Mouse (Mus musculus): Measurements from ENCODE around the gene A930004D18Rik.

Gene A930004D18Rik

DNA sequence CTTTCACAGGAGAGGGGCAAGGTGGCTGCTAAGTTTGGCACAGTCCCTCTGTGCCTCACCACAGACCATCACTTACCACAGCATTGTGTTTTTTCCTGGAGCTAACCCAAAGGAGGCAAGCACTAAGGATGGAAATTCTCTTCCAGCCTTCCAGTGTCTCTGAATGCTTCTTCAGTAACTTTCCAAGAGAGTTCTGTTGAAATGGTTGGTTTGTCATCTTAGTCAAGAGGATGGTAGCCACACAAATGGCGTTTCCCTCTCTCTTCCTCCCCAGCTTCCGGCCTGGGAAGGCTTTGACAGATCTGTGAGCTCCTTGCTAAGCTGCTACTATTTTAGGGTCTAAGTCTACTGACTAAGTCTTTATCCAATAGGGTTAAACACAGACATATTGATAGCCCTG, at the start of gene A930004D18Rik:
TSS of gene A930004D18Rik (minus strand) at position 247 of the 400 bp plus-strand sequence.
- DNase-seq: no peak

DNA sequence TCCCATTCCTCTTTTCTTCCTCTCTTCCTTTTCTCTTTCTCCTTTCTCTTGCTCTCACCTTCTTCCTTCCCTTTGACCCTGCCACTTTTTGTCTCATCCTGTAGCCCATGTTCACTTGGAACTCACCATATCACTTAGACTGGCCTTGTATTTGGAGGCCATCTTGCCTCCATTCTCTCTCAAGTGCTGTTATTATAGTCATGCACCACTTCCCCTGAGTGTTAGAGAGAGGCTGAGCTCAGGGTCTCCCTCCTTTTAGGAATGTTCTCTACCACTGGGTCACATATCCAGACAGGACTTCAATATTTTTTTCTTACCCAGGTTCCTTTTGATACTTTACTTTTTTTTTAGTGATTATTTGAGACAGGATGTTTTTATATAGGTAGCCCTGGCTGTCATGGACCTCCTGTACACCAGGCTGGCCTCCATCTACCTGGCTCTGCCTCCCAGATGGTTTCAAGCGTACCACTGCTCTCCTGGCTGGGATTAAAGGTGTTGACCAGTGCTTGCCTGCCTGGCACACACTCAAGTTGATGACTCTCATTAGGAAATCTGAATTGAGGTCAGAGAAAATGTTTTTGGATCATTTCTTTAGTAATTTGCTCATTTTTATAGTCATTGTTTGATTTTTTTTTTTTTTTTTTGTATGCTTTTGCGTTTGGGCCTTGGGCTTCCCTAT, 42.8 kb upstream of the A930004D18Rik start:
- no peak for DNase-seq

DNA sequence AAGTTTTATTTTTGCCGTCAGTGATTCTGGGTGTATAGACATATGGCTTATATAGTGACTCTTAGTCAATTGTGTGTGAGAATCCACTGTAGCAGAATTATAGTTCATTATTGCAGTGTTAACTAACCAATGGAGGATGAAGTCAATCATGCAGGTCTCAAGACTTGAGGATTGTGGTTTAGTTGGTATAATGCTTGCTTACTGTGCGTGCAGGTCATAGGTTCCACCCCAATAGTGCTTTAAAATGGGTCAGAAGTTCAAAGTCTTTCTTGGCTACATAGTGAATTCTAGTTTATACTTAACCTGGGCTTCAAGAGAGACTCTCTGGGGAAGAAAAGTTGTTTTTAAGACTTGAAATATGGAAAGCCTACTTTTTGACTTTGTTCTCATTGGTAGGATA, 34.4 kb upstream of the A930004D18Rik start:
- no peak for DNase-seq

DNA sequence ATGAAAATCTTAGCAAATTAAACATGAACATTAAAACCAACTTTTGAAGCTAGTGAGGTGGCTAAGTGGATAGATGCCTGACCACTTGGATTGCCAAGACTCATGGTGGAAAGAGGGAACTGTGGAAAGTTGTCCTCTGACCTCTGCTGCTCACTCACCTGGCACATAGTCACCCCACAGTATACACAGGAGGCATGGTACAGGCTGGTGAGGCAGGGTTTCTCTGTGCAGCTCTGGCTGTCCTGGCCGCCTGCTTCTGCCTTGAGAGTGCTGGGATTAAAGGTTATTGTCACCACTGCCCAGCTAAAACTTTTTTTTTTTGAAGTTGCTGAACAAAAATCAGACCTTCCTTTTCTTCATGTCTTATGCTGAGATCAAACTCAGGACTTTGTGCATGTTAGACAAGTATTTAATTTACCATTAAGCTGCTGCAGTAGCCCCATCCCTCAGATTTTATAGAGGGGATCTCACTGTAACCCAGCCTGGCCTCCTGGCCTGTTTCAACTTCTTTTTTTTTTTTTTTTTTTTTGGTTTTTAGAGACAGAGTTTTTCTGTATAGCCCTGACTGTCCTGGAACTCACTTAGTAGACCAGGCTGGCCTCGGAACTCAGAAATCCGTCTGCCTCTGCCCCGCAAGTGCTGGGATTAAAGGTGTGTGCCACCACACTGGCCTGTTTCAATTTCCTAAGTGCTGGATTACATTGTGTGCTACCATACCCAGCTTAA, 30.7 kb upstream of the A930004D18Rik start:
- no peak for DNase-seq

DNA sequence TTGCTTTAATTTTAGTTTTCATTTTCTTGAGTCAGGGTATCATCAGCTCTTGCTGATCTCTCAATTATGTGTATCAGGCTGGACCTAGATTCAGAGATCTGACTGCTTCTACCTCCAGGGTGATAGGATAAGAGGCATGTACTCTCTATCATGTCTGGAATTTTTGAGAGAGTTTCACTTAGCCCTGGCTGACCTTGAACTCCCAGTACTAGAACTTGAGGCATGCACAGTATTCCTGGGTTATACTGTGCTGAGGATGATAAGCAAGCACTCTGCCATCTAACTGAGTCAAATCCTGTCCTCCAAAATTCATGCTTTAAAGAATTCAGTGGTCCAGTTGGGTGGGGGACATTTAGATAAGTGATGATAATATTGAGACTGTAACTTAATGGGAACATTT, 28.9 kb upstream of the A930004D18Rik start:
- no peak for DNase-seq

DNA sequence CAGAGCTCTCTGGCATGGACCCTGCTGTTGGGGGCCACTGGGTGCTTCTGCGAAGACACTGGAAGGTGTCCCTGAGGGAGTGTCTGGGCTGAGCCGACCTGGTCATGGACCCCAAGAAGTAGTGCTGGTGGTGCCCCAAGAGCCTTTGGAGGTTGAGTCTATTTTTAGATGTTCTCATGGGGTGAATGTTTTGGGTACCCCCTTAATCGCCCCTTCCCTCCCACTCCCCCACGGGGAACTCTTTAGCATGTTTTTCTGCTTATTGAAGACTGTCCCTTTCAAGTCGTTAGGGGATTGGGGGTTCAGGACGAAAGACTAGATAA, 28.1 kb upstream of the A930004D18Rik start:
- no peak for DNase-seq

DNA sequence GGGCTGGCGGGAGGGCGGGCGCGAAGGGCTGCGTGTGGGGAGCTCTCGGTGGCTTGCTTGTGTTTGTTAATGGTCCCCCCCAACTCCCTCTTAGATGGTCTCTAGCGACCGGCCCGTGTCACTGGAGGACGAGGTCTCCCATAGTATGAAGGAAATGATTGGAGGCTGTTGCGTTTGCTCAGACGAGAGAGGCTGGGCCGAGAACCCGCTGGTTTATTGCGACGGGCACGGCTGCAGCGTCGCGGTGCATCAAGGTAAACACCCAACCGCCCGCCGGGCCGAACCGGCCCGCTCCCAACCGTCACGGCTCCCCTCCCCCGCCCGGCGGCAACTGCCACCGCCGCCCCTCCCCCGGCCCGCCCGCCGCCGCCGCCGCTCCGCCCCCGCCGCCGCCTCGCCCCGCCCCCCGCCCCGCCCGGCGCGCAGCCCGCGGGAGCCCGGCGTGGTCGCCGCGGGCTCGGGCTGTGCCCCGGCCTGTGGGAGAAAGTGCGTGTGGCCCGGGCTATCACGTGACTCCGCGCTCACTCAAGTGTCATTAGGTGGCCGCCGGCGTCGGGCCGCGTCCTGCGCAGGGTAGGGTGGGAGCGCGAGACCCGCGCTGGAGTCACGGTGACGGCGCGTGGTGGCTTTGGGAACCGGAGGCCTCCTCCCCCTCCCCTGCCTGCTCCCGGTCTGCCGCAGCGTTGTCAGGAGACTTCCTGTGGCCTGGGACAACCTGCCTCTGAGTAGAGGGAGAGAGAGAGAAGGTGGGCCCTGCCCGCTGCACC, 27.6 kb upstream of the A930004D18Rik start:
- peak; percentile 65 to 70 for DNase-seq

DNA sequence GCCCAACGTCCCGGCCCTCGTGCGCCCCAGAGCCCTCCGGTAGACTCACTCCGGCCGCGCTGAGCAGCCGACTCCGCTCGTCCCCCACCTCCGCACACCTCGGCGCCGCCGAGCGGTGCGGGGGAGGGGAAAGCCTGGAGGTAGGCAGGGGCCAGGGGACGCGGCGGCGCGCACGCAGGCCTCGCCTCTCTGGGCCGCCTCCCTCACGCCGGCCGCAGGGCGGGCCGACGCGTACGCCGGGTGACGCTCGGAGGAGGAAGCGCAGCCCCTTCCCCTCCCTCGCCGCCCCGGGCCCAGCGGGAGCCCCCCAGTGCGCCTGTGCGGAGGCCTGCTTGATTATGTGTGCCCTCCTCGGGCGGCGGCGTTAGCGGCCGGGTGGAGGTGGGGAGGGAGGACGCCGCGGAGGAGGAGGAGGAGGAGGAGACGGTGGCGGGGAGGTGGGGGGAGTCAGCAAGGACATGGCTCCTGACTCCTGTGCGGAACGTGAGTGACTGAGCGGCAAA, 26.9 kb upstream of the A930004D18Rik start:
- DNase-seq: peak; percentile 93 to 94

DNA sequence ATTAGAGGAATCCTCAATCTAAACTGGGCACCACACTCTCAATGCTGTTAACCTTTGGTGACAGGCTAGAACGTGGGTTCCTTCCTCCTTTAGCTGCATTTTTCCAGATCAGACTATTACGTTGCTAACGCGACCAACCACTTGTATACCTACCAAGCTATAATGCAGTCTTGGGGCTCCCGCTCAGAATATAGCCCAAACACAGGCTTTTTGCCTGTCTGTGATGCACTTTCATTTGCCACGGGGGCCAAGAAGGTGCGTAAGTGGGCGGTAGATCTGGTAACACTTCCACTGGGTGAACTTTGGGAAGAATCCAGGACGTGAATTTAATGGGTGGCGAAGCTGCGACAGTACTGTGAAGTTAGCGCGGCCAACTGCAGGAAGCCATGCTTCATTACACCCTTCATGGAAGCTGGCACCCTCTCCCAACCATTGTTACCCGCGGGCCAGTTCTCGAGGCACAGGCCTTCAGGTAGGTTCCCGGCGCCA, 26.3 kb upstream of the A930004D18Rik start:
- no peak for DNase-seq

DNA sequence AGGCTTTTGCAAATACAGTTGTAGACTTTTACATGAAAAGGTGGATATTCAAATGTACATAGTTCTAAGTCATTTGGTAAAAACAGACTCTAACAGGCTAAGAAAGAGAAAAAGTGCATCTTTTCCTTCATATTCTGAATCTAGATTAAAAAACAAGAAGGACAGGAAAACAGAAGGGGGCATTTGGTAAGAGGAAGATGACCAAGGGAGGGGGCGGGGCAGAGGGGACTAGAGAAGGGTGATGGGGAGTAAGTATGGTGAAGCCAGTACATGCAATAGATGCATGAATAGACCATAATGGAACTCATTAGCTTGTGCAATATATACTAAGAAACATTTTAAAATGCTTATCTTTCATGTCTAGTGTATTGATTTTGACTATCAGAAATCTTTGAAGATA, 22.9 kb upstream of the A930004D18Rik start:
- no peak for DNase-seq

DNA sequence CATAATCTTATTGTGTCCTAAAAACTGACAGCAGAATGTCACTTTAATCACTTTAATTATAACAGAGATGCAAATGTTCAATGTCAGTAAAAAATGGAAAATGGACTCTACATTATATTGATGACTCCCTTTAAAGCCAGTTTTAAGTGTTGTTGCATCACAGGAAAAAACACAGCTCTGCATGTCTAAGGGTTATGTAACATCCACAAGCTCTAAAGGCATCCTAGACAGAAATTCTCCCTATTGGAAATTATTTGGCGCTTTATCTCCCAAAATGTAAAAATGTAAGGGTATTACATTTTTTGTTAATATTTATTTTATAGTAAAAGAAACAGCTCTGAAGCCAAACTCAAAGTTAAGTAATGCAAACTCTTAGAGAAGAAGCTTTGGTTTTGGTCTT, 22.4 kb upstream of the A930004D18Rik start:
- no peak for DNase-seq

DNA sequence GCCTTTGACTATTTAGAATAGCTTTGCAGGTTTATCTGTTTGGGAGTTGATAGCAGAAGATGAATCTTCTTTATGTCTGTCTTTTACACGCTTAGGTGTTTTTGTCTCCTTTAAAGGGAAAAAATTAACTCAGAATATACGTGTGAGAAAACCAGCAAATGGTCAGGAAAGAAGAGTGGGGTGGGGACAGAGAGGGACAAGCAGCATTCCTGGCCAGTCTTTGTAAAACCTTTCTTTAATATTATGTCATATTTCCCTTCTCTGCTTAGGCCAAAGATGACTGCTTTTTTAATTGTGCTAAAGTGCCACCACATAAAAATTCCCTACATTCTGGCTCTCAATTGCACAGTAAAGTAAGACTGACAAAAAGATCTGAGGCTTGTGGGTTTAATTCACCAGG, 21.5 kb upstream of the A930004D18Rik start:
- no peak for DNase-seq

DNA sequence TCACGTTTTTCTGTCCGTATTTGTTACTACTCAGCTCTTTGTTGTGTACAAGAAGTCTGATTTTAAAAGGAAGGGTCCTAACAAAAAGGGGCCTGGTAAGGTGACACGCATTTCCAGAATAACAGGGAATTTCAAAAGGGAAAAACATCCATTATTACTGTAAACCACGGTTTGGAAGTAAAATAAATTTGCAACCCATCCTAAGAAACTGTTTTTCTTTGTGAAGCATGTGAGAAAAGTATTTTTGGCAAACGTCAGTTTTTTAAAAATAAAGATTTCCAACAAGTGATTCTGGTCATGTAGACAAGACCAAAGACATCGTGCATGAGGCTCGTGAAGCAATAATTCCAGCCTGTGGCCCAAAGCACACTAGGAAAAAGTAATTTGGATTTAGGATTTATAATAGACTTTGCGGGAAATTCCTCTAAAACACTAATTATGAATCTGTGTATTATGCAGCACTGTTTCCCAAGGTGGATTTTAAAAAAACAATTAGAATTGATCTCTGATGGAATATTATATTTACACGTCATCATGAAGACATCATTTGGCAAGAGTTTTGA, 20.7 kb upstream of the A930004D18Rik start:
- no peak for DNase-seq

DNA sequence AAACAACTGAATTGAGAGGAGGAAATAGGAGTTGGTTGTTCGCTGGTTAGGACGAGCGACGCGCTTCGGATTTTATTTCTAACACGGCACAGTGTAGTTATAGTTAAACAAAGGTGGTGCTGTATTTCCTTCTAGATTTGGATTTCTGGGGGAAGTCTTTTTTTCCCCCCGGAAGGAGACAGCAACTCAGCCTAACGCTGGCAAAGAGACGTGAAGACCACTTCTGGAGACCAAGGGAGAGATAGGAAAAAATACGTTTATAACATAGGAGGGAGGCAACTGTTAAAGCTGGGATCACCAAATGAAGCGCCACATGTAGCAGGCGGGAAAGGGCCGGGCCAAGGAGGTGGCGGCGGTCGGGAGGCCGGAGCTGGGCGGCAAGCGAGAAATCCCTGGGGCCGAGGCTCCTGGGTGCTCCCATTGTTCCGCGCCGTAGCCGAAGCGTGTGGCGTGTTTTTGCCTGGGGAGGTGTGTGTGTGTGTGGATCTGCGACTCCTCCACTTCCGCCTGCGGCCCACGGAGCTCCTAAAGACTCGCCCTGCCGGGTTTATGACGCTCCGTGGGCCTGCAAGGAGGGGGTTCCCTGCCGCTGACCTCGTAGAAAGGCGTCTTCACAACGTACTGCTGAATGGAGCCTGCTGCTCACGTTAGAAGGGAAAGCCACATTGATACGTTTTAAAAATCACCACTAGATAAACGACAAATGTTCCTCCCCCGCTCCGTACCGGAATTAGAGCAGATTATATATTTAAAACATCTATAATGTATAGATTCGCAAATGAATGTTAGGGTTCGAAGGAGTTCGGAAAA, 20.0 kb upstream of the A930004D18Rik start:
- DNase-seq: peak; percentile 60 to 66

DNA sequence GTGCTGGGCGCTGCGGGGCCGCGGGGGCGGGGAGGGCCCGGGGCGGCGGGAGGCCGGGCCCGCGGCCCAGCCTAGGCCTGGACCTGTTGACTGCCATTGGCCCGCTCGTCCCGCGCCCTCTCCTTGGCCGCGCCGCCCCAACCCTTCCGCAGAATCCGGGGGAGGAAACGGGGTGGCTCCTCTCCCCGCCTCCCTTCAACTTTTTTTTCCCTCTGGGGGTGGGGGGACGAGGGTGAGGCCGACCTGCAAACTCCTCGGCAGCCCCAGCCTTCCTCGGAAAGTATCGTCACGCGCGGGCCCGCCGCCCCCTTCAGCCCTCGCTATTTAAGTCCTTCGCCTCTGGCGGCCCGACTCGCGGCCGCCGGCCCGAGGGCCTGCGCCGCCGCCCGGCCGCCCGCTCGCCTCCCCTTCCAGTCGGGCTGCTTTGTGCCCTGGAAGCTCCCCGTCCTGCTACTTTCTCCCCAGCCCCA, 19.3 kb upstream of the A930004D18Rik start:
- peak; percentile 93 to 95 for DNase-seq

DNA sequence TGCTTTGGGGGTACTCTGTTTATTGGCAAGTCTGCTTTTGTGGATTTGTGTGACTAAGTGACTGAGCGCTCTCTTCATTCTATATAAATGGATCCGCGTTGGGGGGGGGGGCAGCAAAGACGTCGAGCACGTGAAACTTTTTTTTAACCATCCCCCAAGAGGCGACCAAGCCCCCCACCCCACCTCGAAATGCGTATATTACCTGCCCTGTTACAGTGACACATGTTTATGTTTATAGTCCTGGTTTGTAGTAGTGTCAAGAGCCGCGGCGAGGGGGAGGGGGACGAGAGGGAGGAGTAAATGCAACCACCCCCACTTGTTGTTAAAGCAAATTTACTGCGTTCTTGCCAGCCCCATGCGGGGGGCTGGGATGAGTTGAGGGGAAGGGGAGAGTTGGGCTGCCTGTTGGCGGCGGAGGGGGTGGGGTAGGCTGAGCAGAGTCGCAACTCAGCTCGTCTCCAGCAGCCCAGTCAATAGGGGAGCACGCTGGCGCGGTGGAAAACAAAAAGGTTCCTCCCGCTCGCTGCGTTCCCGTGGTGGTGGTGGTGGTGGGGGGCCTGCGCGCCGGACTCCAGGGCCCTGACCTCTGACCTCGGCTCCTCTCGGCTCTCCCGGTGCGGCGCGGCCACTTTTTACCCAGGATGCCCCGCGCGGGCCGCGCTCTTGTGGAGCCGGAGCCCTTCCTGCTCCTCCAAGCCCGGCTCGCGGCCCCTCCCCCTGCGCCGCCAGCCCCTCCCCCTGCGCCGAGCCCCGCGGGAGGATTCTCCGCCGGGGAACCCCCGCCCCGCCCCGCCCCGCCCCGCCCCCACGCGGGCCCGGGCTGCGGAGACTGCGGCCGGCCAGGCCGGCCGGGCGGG, 18.6 kb upstream of the A930004D18Rik start:
- peak; percentile 88 to 90 for DNase-seq

DNA sequence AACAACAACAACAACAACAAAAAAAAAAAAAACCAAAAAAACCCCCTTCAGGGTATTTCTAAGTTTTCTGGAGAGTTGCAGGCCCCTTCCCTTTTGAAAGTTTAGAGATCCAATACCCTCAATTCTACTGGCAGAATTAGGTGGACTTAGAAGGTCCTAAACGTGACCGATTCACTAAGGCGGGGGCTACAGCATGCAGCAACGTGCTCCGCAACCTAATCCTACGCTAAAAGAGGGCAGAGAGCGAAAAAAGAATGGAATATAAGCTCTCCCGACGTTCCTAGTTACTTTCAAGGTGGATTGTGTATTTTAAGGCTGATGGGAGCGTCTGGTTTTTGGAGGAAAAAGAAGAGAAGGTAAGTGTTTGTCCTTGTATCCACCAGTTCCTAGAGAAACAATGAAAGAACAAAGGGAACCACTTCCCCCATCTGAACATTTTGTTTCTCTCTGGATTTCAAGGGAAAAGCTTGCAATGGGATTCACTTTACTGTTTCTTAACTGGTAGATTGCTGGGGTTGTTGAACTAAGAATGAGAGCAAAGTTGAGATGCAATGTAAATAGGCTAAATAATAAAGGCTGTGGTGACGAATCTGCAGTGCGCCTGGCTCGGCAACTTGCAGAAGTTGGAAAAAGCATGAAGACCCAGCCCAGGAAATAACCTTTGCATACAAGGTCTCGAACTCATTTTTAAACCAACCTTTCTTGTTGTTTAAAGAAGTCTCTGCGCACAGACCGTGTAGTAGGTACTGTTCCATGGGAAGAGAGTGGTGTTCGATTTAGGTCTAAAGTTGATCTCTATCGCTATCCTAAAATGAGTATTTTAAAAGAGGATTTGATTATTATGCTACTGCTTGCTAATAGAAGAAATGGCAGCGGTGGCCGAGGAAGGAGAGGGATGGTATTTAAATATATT, 17.7 kb upstream of the A930004D18Rik start, which contains the start of gene Mllt10:
TSS of gene Mllt10 (plus strand) at position 222 of the 913 bp plus-strand sequence.
- no peak for DNase-seq

DNA sequence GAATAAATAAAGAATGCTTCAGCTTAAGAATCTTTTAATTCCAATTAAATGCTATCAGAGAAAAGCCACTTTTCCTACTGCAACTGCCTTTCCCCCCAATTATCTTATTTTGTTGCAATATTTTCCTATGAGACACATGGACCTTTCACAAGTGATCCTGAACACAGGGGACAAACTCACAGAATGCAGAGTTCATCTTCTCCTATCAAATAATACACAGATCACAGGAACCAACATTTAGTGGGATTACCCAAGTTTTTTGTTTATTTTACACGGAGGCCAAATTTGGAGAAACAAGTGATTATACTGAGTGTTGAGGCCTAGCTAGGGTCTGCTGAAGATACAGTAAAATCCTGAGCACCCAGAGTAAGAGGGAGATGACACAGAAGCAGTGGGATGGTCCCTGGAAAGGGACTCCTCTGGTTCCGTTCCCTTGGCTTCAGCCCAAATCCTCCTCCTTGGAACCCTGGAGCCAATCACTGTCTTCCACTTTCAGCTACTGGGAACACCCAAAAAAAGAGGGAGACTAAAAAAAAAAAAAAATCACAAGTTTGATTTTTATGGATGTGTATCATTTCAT, 16.5 kb upstream of the A930004D18Rik start:
- no peak for DNase-seq

DNA sequence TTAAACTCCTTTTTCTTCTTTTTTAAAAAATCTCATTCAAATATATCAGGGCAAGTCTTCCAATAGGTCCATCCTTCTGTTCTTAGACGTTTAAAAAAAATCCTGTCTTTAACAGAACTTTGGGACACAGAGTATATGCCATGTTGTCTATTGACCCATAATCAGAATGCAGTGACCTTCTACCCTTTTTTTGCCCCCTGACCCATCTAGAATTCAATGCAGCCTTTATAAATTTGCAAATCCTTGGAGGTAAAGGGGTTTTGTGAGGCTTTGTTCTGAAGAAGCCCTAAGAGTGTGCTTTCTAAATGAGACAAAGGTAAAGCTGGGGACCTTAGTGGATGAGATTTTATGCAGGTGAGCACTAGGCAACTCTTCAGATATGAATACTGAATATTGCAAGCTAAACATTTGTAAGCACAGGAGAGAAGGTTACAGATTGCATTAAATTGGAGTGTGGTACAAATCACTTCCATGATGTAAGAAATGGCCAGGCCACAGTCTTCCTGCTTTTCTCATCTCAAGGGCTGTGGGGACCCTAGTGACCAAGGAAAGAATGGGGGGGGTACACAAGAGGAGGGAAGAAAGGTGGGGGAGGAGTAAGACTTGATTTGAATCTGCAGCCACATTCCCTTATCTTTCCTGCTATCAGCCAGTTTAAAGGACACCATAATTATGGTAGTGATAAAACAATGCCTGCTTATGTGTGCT, 15.9 kb upstream of the A930004D18Rik start:
- no peak for DNase-seq
